ENCODE assay signal across 14 mouse cellular contexts in genomic region chr9:40631101-40631500, GRCm38 (mm10). TPM values are rescaled to one million over a fixed set of nuclear protein-coding genes. Genes with fewer than 3 reads are reported as not detected.
DNase-seq lines count a peak whose midpoint lies in the region; ATAC-seq and TF ChIP-seq lines count a peak whose summit lies in the region.
"Had no signal": no experiment of that assay in that cellular context is flagged by ENCODE, and none has a peak within 500 bp of the region (broad histone marks: within the 10 kb centered on the region; RNA-seq: fewer than 3 reads in every experiment).

No protein-coding gene starts in this region.

- no peak for TF ChIP-seq CTCF in testis, adult 2 months (IDR thresholded peaks at IDR 0.05; ENCODE audit: control insufficient read depth, insufficient read depth, insufficient replicate concordance, low read depth, low read length)

- no peak overlapping the region for H3K4me3 ChIP-seq in kidney, embryonic 16.5 days (ENCODE audit: low read length)
- peak overlapping the region; percentile 71; the same call in 1 of the 2 replicates for H3K4me3 ChIP-seq in testis, adult 2 months (ENCODE audit: control insufficient read depth, low read depth, low read length)
- H3K4me3 ChIP-seq in intestine, embryonic 15.5 days (replicated peaks) = no peak overlapping the region
- H3K4me3 ChIP-seq: limb, embryonic 15.5 days; stomach, embryonic 15.5 days had no signal

- H3K9me3 ChIP-seq in kidney, embryonic 16.5 days (ENCODE audit: low read length) = no peaks in the 10 kb centered on the region
- no peaks in the 10 kb centered on the region for H3K9me3 ChIP-seq in intestine, embryonic 15.5 days
- H3K9me3 ChIP-seq: limb, embryonic 15.5 days; megakaryocyte, embryonic 14.5 days; stomach, embryonic 15.5 days had no signal

- no peak overlapping the region for H3K4me2 ChIP-seq in kidney, embryonic 16.5 days (replicated peaks; ENCODE audit: low read depth, low read length)
- no peak overlapping the region for H3K4me2 ChIP-seq in intestine, embryonic 15.5 days (replicated peaks)
- H3K4me2 ChIP-seq: limb, embryonic 15.5 days; stomach, embryonic 15.5 days had no signal

- no peak overlapping the region for H3K9ac ChIP-seq in kidney, embryonic 16.5 days (replicated peaks; ENCODE audit: low read length)
- no peak overlapping the region for H3K9ac ChIP-seq in intestine, embryonic 15.5 days
- H3K9ac ChIP-seq: limb, embryonic 15.5 days; stomach, embryonic 15.5 days had no signal

- TF ChIP-seq POLR2A in testis, adult 2 months (IDR thresholded peaks at IDR 0.05; ENCODE audit: control insufficient read depth, low read depth, low read length) = no peak

- H3K36me3 ChIP-seq in kidney, embryonic 16.5 days (ENCODE audit: insufficient read depth, low read length) = no peaks in the 10 kb centered on the region
- no peaks in the 10 kb centered on the region for H3K36me3 ChIP-seq in testis, adult 2 months (ENCODE audit: control insufficient read depth, insufficient read depth, low read length)
- H3K36me3 ChIP-seq in intestine, embryonic 15.5 days = no peaks in the 10 kb centered on the region
- H3K36me3 ChIP-seq: limb, embryonic 15.5 days; stomach, embryonic 15.5 days had no signal

- no peak for DNase-seq in kidney, postnatal 14 days
- DNase-seq in testis, postnatal 14 days (ENCODE audit: low spot score) = no peak
- no peak for DNase-seq in gastrocnemius, postnatal 25 days
- DNase-seq: adrenal gland, postnatal 25 days; heart, postnatal 4 days had no signal

- H3K27me3 ChIP-seq in kidney, embryonic 16.5 days (ENCODE audit: insufficient read depth, low read length) = no peaks in the 10 kb centered on the region
- no peaks in the 10 kb centered on the region for H3K27me3 ChIP-seq in testis, adult 2 months (ENCODE audit: control insufficient read depth, insufficient read depth, low read length)
- H3K27me3 ChIP-seq in intestine, embryonic 15.5 days (replicated peaks) = no peaks in the 10 kb centered on the region
- H3K27me3 ChIP-seq: stomach, embryonic 15.5 days had no signal

- H3K27ac ChIP-seq in kidney, embryonic 16.5 days (ENCODE audit: low read length) = no peak overlapping the region
- H3K27ac ChIP-seq in testis, adult 2 months (ENCODE audit: control insufficient read depth, insufficient read depth, low read depth, low read length) = no peak overlapping the region
- H3K27ac ChIP-seq in intestine, embryonic 15.5 days = no peak overlapping the region
- H3K27ac ChIP-seq: limb, embryonic 15.5 days; stomach, embryonic 15.5 days had no signal

- peaks cover 13% of the 10 kb centered on the region for H3K4me1 ChIP-seq in kidney, embryonic 16.5 days (ENCODE audit: insufficient read depth, low read length)
- peaks cover 7% of the 10 kb centered on the region for H3K4me1 ChIP-seq in testis, adult 2 months (ENCODE audit: control insufficient read depth, insufficient read depth, low read length)
- no peaks in the 10 kb centered on the region for H3K4me1 ChIP-seq in intestine, embryonic 15.5 days (replicated peaks)
- H3K4me1 ChIP-seq: limb, embryonic 15.5 days; stomach, embryonic 15.5 days had no signal

- peak; percentile 37; the same call in 1 of the 2 replicates for ATAC-seq in kidney, embryonic 16.5 days (ENCODE audit: low FRiP score, low TSS enrichment)
- ATAC-seq in granulocyte monocyte progenitor cell, adult 5-6 weeks (replicated peaks; ENCODE audit: poor library complexity, severe bottlenecking) = peak; percentile 77
- ATAC-seq in intestine, embryonic 15.5 days = no peak

- 46% methylated on average over 6 of the region's 6 CpGs for WGBS in kidney, embryonic 16.5 days
- 49% methylated on average over 6 of the region's 6 CpGs for WGBS in intestine, embryonic 15.5 days

RNA-seq across cellular contexts. Expression of gene Gm21915, which starts 39.3 kb away (rescaled TPM):
- polyA plus RNA-seq in kidney, embryonic 16.5 days (2015; fragmentation: Nextera tagmentation; extraction: Ambion mirVana) = not detected in 2 replicates
- not detected in 2 replicates for polyA plus RNA-seq in testis, adult 2 months (2012; rRNA removed)
- total RNA-seq in granulocyte monocyte progenitor cell, adult 5-6 weeks (2014; fragmentation: Nextera tagmentation) = not detected in 2 replicates
- not detected in 2 replicates for total RNA-seq in granulocyte monocyte progenitor cell, adult 5-6 weeks (2017)
- not detected in 2 replicates for polyA plus RNA-seq in intestine, embryonic 15.5 days (2015; fragmentation: Nextera tagmentation; extraction: Ambion mirVana)
- total RNA-seq in gastrocnemius, postnatal 25 days (2021) = not detected
- total RNA-seq: adrenal gland, postnatal 25 days; heart, postnatal 4 days; left cerebral cortex, adult 8-10 months had no signal
- polyA plus RNA-seq: frontal cortex, adult 2 months; limb, embryonic 15.5 days; stomach, embryonic 15.5 days had no signal

RNA-seq across cellular contexts. Expression of gene Clmp, which starts 54.7 kb away (rescaled TPM):
- 28.0 and 31.3 TPM in 2 replicates for polyA plus RNA-seq in kidney, embryonic 16.5 days (2015; fragmentation: Nextera tagmentation; extraction: Ambion mirVana)
- polyA plus RNA-seq in testis, adult 2 months (2012; rRNA removed) = 1.1 and 1.2 TPM in 2 replicates
- not detected in 2 replicates for total RNA-seq in granulocyte monocyte progenitor cell, adult 5-6 weeks (2014; fragmentation: Nextera tagmentation)
- 0.13 and 0.52 TPM in 2 replicates for total RNA-seq in granulocyte monocyte progenitor cell, adult 5-6 weeks (2017)
- polyA plus RNA-seq in intestine, embryonic 15.5 days (2015; fragmentation: Nextera tagmentation; extraction: Ambion mirVana) = 25.6 and 26.7 TPM in 2 replicates
- 1 to 10 TPM; 5.3 to 6.6 TPM for total RNA-seq in gastrocnemius, postnatal 25 days (2021)

Comparison
In these comparisons a context has a peak if more than half of its experiments do, and no peak if none do; other contexts are left out.
1. RNA of gene Clmp, which starts 54.7 kb away (polyA plus RNA-seq): 28.0 to 31.3 TPM in kidney, embryonic 16.5 days and 25.6 to 26.7 TPM in intestine, embryonic 15.5 days; 1.1 to 1.2 TPM in testis, adult 2 months; every median in the first group is over 10 times any median in the second.